Mouse (Mus musculus): ENCODE data around the gene Zhx3. TPM values are rescaled to one million over a fixed set of nuclear protein-coding genes. Genes with fewer than 3 reads are reported as not detected.
A peak's percentile ranks its signal among the peaks of the same experiment; 100 is the strongest.

The Zhx3 gene
- polyA plus RNA-seq, 1 experiment, result 19.8 TPM

- Histone ChIP-seq H3K27ac (ENCODE audit: insufficient read depth, low read length) (no peak overlapping the region), H3K4me1 (ENCODE audit: control insufficient read depth, insufficient read depth, low read length) (no peaks in the 10 kb centered on the region), H3K4me3 (ENCODE audit: insufficient read depth, low read length) (no peak overlapping the region)
- no peak for TF ChIP-seq CTCF (IDR thresholded peaks at IDR 0.05; ENCODE audit: extremely low read depth, insufficient read depth, low read length)
- no peak for TF ChIP-seq POLR2A (IDR thresholded peaks at IDR 0.05; ENCODE audit: extremely low read depth, insufficient read depth, low read length)
Observed at GRCm38 (mm10) chr2:160886221-160886620, 13.4 kb upstream of the Zhx3 start.

DNA sequence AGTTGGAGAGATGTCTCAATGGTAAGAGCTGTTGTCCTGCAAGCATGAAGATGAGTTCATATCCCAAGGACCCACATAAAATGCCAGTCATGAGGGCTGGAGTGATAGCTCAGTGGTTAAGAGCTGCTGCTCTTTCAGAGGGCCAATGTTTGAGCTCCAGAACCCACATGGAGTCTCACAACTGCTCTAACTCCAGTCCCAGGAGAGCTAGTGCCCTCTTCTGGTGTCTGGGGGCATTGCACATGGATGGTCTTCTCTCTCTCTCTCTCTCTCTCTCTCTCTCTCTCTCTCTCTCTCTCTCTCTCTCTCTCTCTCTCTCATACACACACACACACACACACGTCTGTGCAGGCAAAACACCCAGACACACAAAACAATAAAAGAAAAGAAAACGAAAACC is 12.0 kb upstream of the Zhx3 start:
- no peaks in the 10 kb centered on the region for H3K4me1 ChIP-seq (ENCODE audit: control insufficient read depth, insufficient read depth, low read length)

GRCm38 (mm10) chr2:160883912-160884311 is 11.1 kb upstream of the Zhx3 start:
- H3K4me1 ChIP-seq (ENCODE audit: control insufficient read depth, insufficient read depth, low read length), result no peaks in the 10 kb centered on the region
- H3K4me3 ChIP-seq (ENCODE audit: insufficient read depth, low read length), result no peak overlapping the region
- no peak overlapping the region for H3K27ac ChIP-seq (ENCODE audit: insufficient read depth, low read length)
- TF ChIP-seq POLR2A (IDR thresholded peaks at IDR 0.05; ENCODE audit: extremely low read depth, insufficient read depth, low read length), result no peak
- no peak for TF ChIP-seq CTCF (IDR thresholded peaks at IDR 0.05; ENCODE audit: extremely low read depth, insufficient read depth, low read length)

More for the DNA sequence above, 12.0 kb upstream of the Zhx3 start:
- peak; percentile 74 for TF ChIP-seq CTCF (IDR thresholded peaks at IDR 0.05; ENCODE audit: extremely low read depth, insufficient read depth, low read length)
- no peak for TF ChIP-seq POLR2A (IDR thresholded peaks at IDR 0.05; ENCODE audit: extremely low read depth, insufficient read depth, low read length)
- H3K4me3 ChIP-seq (ENCODE audit: insufficient read depth, low read length), result no peak overlapping the region
- H3K27ac ChIP-seq (ENCODE audit: insufficient read depth, low read length), result no peak overlapping the region

DNA sequence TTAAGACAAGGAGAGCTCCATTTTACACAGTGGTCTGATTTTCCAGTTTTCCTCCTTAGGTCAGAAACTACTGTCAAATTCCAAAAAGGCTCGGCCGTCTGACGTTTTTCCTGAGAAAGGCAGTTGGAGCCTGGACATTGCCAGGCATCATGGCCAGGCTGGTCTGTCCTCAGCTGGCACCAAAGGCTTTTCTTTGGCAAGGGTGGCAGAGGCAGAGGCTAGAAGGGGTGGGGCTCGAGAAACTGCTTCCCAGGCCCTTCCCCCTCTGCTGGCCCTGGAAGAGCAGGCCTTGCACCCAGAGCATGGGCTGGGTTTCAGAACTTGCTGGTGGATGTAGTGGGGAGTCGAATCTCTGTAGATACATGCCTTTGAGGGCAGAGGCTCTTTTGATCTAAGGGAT is 9.6 kb upstream of the Zhx3 start:
- Histone ChIP-seq H3K27ac (ENCODE audit: insufficient read depth, low read length) (no peak overlapping the region), H3K4me1 (ENCODE audit: control insufficient read depth, insufficient read depth, low read length) (no peaks in the 10 kb centered on the region), H3K4me3 (ENCODE audit: insufficient read depth, low read length) (no peak overlapping the region)
- TF ChIP-seq CTCF (IDR thresholded peaks at IDR 0.05; ENCODE audit: extremely low read depth, insufficient read depth, low read length) (no peak), POLR2A (IDR thresholded peaks at IDR 0.05; ENCODE audit: extremely low read depth, insufficient read depth, low read length) (no peak)

DNA sequence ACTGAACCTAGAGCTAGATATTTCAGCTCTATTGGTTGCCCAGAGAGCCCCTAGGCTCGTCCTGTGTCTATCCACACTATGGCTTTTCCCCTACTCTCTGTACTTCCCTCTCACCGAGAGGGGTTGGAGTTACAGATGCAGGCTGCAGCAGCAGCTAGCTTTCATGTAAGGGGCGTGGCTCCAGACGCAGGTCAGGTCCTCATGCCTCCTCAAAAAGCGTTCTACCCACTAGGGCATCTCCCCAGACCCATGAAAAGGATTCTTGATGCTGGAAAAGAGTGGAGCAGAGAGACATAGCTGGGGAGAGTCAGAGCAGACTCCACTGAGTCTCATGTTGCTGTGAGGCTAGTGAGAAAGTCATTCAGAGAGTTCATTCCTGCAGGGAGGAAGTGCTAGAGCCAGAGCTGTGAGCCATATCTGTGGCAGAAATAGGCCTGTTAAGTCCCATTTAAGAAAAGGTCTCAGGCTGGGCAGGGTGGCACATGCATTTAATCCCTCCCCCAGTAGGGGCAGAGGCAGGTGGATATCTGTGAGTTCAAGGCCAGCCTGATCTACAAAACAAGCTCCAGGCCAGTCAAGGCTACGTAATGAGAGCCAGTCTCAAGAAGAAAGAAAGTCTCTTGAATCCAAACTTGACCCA is 8.8 kb upstream of the Zhx3 start:
- TF ChIP-seq POLR2A (IDR thresholded peaks at IDR 0.05; ENCODE audit: extremely low read depth, insufficient read depth, low read length) (no peak), CTCF (IDR thresholded peaks at IDR 0.05; ENCODE audit: extremely low read depth, insufficient read depth, low read length) (no peak)
- H3K27ac ChIP-seq (ENCODE audit: insufficient read depth, low read length), result no peak overlapping the region; the same call in 1 of the 2 replicates
- no peaks in the 10 kb centered on the region for H3K4me1 ChIP-seq (ENCODE audit: control insufficient read depth, insufficient read depth, low read length)
- no peak overlapping the region for H3K4me3 ChIP-seq (ENCODE audit: insufficient read depth, low read length)

DNA sequence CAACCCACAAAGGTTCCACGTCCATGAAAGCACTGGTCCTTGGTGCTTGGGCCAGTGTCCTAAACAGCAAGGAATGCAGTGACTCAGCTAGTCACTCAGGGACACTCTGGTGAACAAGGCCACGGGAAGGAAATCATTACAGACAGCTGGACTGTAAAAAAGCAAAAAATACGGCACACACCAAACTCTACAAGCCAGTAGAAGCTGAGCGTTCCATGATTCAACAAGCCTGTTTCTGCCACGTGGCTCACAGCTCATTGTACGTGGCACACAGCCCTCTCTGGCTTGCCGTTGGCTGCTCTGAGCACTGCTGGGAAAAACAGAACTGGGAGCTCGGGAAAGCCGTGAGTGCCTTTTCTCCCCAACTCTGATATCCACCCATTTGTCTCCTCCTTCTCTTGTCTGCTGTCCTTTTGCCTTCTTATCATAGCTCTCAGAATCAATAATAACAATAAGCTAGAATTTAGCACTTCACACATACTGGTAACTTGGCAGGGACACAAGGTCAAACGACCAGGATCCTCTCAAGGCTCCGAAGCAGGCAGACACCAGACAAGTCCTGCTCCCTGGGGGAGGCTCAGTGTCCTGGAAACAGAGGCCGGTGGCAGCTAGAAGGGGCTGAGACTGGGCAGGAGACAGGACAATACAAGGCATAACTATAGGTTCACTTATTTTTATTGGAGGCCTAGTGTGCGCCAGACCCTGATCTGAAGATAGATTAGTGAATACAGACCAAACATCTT is 7.8 kb upstream of the Zhx3 start, which contains the start of gene Lpin3:
Gene Lpin3, plus strand, starts transcription at position 218 of the 743 bp plus-strand sequence.
- Histone ChIP-seq H3K27ac (ENCODE audit: insufficient read depth, low read length) (no peak within 1 kb of the TSS), H3K4me3 (ENCODE audit: insufficient read depth, low read length) (no peak within 1 kb of the TSS), H3K4me1 (ENCODE audit: control insufficient read depth, insufficient read depth, low read length) (no peaks in the 10 kb centered on the region)
- no peak for TF ChIP-seq CTCF (IDR thresholded peaks at IDR 0.05; ENCODE audit: extremely low read depth, insufficient read depth, low read length)
- no peak for TF ChIP-seq POLR2A (IDR thresholded peaks at IDR 0.05; ENCODE audit: extremely low read depth, insufficient read depth, low read length)

GRCm38 (mm10) chr2:160876115-160876514 is 3.3 kb upstream of the Zhx3 start:
- no peak overlapping the region for H3K4me3 ChIP-seq (ENCODE audit: insufficient read depth, low read length)
- TF ChIP-seq CTCF (IDR thresholded peaks at IDR 0.05; ENCODE audit: extremely low read depth, insufficient read depth, low read length), result peak; percentile 11; the same call in 1 of the 2 replicates
- no peak for TF ChIP-seq POLR2A (IDR thresholded peaks at IDR 0.05; ENCODE audit: extremely low read depth, insufficient read depth, low read length)
- no peaks in the 10 kb centered on the region; the same call in 1 of the 2 replicates for H3K4me1 ChIP-seq (ENCODE audit: control insufficient read depth, insufficient read depth, low read length)
- no peak overlapping the region for H3K27ac ChIP-seq (ENCODE audit: insufficient read depth, low read length)

DNA sequence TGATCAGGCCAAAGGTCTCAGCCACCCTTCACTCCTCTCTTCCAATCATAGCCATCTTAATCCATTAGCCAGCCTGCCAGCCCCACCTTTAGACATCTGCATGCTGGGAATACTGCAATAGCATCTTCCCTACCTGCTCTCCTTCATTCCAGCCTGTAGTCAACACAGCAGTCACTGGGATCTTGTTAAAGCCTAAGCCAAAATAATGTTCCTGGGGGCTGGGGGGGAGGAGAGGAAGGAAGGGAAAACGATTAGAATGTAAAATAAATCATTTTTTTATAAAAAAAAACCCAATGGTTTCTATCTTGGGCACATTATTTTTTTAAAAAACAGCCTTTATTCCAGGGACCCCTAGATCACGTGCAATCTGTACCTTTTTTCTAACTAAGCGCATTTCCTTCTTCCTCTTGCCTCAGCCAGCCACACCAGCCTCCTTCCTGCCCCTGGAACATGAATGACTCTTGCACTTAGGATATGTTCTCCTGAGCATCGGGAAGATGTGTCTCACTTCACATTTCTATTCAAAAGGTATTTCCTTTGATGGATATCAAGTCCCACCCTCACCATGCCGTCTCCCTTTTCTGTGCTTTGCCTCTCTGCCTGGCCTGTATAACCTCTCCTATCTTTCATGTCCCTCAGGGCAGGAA is 1.6 kb upstream of the Zhx3 start:
- Histone ChIP-seq H3K4me1 (ENCODE audit: control insufficient read depth, insufficient read depth, low read length) (no peaks in the 10 kb centered on the region; the same call in 1 of the 2 replicates), H3K4me3 (ENCODE audit: insufficient read depth, low read length) (no peak overlapping the region), H3K27ac (ENCODE audit: insufficient read depth, low read length) (no peak overlapping the region)
- TF ChIP-seq POLR2A (IDR thresholded peaks at IDR 0.05; ENCODE audit: extremely low read depth, insufficient read depth, low read length) (no peak), CTCF (IDR thresholded peaks at IDR 0.05; ENCODE audit: extremely low read depth, insufficient read depth, low read length) (no peak)

DNA sequence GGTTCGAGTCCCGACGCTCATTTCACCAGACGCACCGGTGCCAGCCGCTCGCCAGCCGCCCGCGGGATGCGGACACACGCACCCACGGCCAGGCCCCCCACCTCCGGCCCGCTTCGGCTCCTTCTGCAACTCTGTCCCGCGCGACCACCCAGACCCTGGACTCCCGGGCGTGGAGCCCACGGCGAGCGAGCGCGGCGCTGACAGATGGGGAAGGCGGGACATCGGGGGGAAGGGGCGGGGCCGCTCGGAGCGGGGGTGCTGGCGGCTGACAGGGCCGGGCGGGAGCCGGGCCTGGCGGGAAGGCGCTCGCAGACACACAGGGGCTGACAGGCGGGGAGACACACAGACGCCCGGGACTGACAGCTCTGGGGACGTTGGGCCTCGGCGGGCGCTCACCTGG is 403 bp downstream of the Zhx3 start:
- Histone ChIP-seq H3K4me1 (ENCODE audit: control insufficient read depth, insufficient read depth, low read length) (no peaks in the 10 kb centered on the region; the same call in 1 of the 2 replicates), H3K4me3 (ENCODE audit: insufficient read depth, low read length) (peak overlapping the region; percentile 59), H3K27ac (ENCODE audit: insufficient read depth, low read length) (peak overlapping the region; percentile 100)
- TF ChIP-seq CTCF (IDR thresholded peaks at IDR 0.05; ENCODE audit: extremely low read depth, insufficient read depth, low read length) (no peak), POLR2A (IDR thresholded peaks at IDR 0.05; ENCODE audit: extremely low read depth, insufficient read depth, low read length) (no peak)
